Mouse (Mus musculus): ENCODE data around the gene Lima1.
"Not testable (repeated sequence)": the region's sequence is repeated elsewhere in the genome, so short reads cannot be mapped to it uniquely, and the experiment has no call there.

Lima1 gene

DNA sequence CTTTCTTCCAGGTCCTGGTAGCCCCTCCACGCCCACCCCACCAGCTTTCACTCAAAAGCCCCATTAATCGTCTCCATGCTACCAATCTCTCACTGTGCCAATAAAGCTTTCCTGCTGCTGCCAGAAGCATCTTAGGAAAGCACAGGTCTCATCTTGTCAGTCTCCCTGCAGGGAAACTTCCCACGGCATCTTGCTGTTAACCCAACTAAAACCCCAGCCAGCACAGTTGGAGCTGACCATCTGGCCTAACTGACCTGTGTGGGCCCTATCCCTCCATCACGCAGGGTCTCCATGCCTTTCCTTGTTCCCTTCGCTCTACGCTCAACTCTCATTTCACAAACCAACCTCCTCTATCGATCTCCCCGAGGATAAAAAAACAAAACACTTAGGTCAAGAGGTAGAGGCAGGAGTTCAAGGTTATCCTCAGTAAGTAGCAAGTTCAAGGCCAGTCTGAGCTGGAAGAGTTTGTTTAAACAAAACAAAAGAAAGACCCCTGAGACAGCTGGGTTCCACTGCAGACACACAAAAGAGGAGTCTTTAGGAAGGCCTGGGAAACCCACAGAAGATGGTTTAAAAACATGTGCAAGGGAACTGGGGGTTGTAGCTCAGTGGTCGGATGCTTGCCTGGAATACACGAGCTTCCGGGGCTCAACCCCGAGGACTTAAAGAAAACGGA lies 36.0 kb downstream of the Lima1 start:
- ATAC-seq (ENCODE audit: insufficient number of reproducible peaks, low FRiP score, low TSS enrichment): no peak

GRCm38 (mm10) chr15:99837561-99837960 lies 37.7 kb downstream of the Lima1 start:
- ATAC-seq (ENCODE audit: insufficient number of reproducible peaks, low FRiP score, low TSS enrichment): peak; percentile 70

DNA sequence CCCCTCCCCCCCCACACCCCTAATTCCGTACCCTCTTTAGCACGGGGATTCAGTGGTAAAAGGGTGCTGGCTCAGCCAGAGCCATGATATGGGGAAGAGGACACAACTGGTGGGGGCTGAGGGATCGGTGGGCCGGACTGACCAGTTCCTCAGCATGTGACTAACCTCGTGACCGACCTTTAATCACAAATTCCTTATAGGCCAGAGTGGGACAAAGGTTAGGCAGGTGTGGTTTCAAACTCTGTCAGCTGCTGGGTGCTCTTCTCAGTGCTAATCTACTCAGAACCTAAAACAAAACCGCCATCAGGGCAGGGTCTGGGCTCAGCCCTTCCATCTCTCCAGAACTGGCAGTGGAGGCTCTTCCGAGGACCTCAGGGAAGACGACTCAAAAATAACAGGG lies 40.1 kb downstream of the Lima1 start:
- ATAC-seq (ENCODE audit: insufficient number of reproducible peaks, low FRiP score, low TSS enrichment): no peak

GRCm38 (mm10) chr15:99834681-99835080 lies 40.6 kb downstream of the Lima1 start:
- no peak for ATAC-seq (ENCODE audit: insufficient number of reproducible peaks, low FRiP score, low TSS enrichment)

GRCm38 (mm10) chr15:99833648-99834454 lies 41.4 kb downstream of the Lima1 start:
- no peak for ATAC-seq (ENCODE audit: insufficient number of reproducible peaks, low FRiP score, low TSS enrichment)

DNA sequence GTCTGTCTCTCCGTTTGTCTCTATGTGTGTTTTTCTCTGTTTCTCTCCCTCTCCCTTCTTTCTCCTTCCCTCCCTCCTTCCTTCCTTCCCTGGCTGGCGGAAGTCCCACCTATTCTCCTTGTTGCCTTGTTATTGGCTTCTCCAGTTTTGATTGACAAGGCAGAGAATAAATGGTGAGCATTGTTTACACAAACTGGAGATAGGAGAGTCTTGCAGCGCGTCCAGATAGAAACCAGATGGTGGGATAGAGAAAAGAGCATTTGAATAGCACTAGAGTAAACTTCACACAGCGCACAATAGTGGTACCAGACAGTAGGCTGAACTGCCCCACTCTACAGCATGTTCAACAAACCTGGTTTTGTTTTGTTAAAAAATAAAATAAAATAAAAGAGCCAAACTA lies 43.7 kb downstream of the Lima1 start:
- ATAC-seq (ENCODE audit: insufficient number of reproducible peaks, low FRiP score, low TSS enrichment): no peak

GRCm38 (mm10) chr15:99828061-99828460 lies 47.2 kb downstream of the Lima1 start:
- ATAC-seq (ENCODE audit: insufficient number of reproducible peaks, low FRiP score, low TSS enrichment): no peak

GRCm38 (mm10) chr15:99826210-99826888 lies 48.9 kb downstream of the Lima1 start:
- no peak for ATAC-seq (ENCODE audit: insufficient number of reproducible peaks, low FRiP score, low TSS enrichment)

DNA sequence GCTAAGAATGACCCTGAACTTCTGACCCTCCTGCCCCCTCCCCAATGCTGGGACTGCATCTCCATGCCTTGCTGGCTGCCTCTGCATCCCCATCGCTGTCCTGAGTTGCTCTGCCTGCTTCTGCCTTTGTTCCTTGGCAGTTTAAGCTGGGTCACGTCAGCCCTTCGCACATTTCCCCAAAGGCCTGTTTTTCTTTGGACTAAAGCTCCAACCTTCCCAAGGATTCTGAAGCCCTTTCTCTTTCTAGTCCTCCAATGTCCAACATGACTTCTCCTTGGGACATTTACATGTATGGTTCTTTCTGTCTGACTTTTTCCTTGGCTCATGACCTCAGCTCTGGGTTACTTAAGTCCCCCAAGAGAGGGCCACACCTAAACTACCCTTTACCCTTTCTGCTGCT lies 50.0 kb downstream of the Lima1 start:
- ATAC-seq (ENCODE audit: insufficient number of reproducible peaks, low FRiP score, low TSS enrichment): no peak

- ATAC-seq (ENCODE audit: insufficient number of reproducible peaks, low FRiP score, low TSS enrichment): no peak
Observed at GRCm38 (mm10) chr15:99823322-99823898, 51.8 kb downstream of the Lima1 start.

GRCm38 (mm10) chr15:99822501-99822900 lies 52.8 kb downstream of the Lima1 start:
- not testable (repeated sequence) for ATAC-seq (ENCODE audit: insufficient number of reproducible peaks, low FRiP score, low TSS enrichment)

GRCm38 (mm10) chr15:99819621-99820279 lies 55.5 kb downstream of the Lima1 start:
- no peak for ATAC-seq (ENCODE audit: insufficient number of reproducible peaks, low FRiP score, low TSS enrichment)

- no peak for ATAC-seq (ENCODE audit: insufficient number of reproducible peaks, low FRiP score, low TSS enrichment)
Observed at GRCm38 (mm10) chr15:99819109-99819440, 56.2 kb downstream of the Lima1 start.

- ATAC-seq (ENCODE audit: insufficient number of reproducible peaks, low FRiP score, low TSS enrichment): no peak
Observed at GRCm38 (mm10) chr15:99818321-99819108, 56.7 kb downstream of the Lima1 start.

- no peak for ATAC-seq (ENCODE audit: insufficient number of reproducible peaks, low FRiP score, low TSS enrichment)
Observed at GRCm38 (mm10) chr15:99817343-99818235, 57.7 kb downstream of the Lima1 start.

DNA sequence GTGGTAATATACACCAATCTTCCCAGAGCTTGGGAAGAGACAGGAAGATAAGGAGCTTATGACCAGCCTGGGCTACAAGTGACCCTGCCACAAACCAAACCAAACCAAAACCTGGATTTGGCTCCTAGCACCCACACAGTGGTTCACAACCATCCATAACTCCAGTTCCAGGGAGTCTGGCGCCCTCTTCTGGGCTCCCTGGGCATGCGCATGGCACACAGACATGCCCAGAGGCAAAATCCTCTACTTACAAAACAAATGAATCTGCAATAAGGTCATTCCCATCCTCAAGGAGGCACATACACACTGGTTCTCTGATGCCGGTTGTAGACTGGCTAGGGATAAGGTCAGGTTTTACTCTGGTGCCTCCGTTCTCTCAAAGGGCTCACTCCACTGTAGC lies 59.3 kb downstream of the Lima1 start:
- ATAC-seq (ENCODE audit: insufficient number of reproducible peaks, low FRiP score, low TSS enrichment): no peak

GRCm38 (mm10) chr15:99814554-99815260 lies 60.5 kb downstream of the Lima1 start:
- no peak for ATAC-seq (ENCODE audit: insufficient number of reproducible peaks, low FRiP score, low TSS enrichment)

- ATAC-seq (ENCODE audit: insufficient number of reproducible peaks, low FRiP score, low TSS enrichment): no peak
Observed at GRCm38 (mm10) chr15:99813639-99814038, 61.6 kb downstream of the Lima1 start.
